Mouse (Mus musculus): ENCODE measurements around the gene Lmx1a.

Gene Lmx1a

DNA sequence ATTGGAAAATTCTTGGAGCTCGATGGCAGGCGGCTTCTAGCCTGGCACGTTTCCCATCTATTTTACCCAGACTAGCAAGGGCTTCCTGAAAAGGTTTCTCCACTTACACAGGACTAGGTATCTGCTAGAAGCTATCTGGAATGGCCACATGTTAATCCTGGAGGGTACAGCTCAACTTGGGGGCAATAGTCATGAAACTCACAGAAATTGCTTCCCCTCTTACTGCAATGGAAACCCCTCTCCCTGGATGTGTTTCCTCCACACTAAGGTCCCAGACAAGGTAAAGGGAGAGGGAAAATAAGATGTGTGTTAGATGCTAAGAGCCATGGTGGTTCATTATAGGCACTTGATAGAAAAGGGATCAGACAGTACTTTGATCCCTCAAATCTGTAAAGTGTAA, 5.7 kb downstream of the Lmx1a start:
- no peak for DNase-seq (ENCODE audit: low spot score)

DNA sequence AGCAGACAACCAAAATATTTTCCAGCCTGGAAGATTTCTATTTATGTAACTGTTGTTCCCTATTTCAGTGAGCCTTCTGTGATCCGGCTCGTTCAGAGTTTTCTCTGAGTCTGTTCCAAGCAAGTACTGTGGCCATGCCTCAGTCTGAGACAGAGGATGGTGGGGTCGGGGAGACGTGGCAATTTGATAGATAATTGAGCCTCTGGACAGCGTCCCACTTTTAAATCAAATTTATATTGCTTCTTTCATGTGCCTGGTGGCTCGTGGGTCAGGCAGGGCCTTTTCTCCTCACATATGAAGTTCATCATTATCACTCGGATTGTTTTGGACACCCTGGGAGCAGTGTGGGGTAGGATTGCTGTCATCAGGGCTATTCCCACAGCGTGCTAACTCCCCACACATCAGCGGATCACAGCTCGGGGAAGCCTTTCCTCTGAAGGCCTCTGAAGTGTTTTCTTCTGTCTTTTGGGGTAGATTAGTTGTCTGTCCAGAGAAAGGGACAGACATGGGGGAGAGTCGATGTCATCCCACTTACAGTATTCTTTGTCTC, 6.9 kb downstream of the Lmx1a start:
- no peak for DNase-seq (ENCODE audit: low spot score)

DNA sequence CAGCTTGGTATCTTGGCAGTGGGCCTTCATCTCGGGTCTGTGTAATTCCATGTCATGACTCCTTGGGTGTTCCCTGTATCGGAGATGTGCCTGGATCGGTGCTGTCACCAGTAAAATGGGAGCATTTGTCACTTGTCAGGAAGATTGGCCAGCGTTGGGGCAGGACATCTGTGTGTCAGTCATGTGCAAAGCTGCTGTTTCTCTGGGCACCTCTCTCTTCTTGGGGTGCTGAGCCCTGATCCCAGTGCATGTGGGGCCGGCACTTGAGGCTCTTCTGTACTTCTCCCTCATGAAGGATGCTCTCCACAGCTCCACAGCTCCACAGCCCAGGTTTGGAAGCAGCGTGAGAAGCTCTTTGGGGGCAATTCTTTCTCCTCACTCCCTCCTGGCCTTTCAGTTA, 10.7 kb downstream of the Lmx1a start:
- no peak for DNase-seq (ENCODE audit: low spot score)

DNA sequence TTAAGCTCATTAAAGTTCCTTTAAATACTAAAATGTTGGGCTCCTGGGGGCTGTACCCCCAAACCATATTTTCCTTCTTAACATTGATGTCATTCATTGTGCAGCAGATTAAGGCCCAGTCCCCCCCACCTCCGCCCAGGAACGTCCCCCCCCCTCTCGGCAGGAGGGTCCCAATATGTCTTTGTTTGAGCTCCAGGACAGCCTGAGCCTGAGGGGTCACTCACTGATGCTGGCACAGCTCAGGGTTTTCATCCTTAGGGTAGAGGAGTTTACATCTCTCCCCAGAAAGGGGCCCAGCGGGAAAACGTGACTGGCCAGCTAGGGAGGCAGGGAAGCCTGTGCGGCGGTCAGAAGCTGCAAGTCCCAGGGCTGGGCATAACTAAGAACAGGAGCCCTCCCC, 11.2 kb downstream of the Lmx1a start:
- no peak for DNase-seq (ENCODE audit: low spot score)

- no peak for DNase-seq (ENCODE audit: low spot score)
These were observed 16.5 kb downstream of the Lmx1a start for GRCm38 (mm10) chr1:167705527-167705926.

GRCm38 (mm10) chr1:167708761-167709160, 19.7 kb downstream of the Lmx1a start:
- DNase-seq (ENCODE audit: low spot score), result no peak

DNA sequence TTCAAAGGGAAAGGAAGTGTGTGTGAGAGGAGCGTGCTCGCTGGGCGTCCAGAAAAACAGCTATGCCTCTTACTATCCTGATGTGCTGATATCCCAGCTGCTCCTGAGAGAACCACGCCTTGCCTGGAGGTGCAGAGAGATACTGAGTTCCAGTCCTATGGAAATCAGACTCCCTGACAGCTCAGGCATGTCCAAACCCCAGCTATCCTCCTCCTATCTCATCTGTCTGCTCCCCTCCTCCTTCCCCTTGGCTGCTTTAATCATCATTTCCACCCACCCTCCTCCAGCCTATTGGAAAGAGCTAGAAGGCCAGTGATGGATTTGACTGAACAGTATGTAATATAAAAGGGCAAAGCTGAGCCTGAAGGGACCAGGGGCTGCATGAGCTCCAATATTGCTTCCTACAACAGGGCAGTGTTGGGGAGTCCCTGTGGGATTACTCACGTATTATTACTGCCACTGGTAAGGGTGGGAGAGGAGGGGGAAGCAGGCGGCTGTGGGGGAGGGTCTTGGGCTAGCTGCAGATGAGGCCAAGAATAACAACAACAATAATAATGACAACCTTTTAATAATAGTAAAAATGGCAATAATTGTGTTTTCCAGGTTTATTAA, 26.8 kb downstream of the Lmx1a start:
- DNase-seq (ENCODE audit: low spot score), result no peak

DNA sequence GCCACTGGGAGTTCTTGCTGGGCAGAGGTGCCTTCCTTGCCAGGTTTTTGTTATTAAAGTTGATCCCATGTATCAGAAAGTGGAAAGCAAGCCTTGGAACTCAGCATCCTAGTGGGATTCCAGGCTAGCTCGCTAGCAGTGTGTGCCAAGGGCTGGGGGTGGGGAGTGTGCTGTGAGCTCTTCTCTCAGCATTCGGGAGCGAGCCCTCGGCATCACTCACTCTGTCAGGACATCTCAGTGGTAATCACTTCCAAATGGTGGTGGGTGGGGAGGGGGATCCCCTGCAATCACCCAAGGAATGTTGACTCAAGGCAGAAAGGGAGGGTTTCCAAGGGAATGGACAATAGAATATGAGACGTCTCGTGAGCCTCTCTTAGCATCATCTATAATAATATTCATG, 45.4 kb downstream of the Lmx1a start:
- no peak for DNase-seq (ENCODE audit: low spot score)

- DNase-seq (ENCODE audit: low spot score), result no peak
These were observed 47.8 kb downstream of the Lmx1a start for GRCm38 (mm10) chr1:167736793-167737192.

GRCm38 (mm10) chr1:167739286-167739685, 50.2 kb downstream of the Lmx1a start:
- no peak for DNase-seq (ENCODE audit: low spot score)

DNA sequence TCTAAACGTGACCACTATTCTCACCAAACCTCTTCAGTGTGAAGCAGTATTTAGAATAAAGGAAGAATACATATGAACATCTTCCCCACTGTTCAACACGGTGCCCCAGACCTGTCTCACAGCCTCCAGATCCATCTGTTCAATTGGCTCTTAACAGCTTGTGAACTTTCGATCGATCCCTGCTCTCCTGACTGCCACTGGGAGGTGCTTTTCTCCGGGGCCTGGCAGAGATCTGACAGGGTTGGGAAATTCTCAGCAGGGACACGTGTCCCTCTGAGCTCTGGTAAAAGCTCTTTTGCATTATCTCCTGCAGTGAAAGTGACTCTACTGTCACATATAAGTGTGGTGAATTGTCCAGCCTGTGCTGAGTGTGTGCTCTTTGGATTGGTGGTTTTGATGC, 57.6 kb downstream of the Lmx1a start:
- DNase-seq (ENCODE audit: low spot score), result no peak

DNA sequence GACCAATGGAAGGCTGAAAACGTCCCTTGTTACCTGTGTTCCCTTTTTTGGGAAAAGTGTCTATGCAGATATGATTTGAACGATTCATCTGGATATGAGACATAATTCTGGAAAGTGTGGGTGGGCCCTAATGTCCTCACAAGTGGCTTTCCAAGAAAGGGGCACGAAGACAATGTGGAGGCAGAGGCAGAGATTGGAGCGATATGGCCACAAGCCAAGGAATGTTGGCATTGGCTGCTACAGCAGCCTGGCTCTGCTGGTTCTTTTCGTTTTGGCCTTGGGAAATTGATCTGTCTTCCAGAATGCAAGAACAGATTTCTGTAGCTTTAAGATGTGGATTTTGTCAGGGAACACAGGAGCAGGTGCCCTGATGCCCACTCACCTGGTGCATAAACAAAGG, 63.6 kb downstream of the Lmx1a start:
- DNase-seq (ENCODE audit: low spot score), result peak; percentile 11

GRCm38 (mm10) chr1:167754085-167754484, 65.0 kb downstream of the Lmx1a start:
- DNase-seq (ENCODE audit: low spot score), result no peak

DNA sequence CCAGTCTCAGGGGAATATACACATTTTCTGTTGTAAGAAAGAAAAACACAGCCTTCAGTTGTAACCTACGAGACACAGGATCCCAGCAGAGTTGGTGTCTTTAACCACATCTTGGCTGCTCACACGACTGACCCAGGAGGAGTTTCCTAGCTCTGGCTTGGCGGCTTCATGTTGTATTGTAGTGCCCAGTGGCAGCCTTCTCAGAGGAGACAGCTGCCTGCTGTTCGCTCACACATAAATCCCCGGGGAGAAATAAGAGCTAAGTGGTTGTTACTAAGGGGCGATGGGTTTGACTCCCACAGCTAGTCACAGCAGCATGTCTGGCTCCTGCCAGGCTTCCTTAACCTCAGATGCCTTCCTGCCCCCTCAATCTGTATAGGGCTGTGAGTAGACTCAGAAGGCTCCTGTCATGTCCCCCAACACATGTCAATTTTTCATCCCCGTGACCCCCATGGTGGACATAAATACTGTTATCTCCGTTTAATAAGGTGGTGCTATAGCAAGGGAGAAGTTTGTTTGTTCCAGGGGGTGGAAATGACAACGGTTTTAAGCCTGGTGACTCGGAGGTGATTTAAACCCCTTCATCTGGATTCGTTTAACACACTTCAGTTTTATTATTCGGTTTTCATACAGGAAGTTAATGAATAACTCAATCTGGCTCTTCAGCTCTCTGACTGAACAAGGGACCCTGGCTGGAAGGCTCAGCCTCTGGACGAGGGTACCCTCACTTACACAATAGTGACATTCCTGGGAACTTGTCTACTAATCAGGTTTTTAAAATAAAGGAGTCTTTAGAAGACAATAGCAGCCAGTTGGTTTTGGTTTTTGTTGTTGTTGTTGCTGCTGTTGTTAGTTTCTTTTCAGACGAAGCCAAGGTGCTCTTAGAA, 65.8 kb downstream of the Lmx1a start:
- DNase-seq (ENCODE audit: low spot score), result no peak

DNA sequence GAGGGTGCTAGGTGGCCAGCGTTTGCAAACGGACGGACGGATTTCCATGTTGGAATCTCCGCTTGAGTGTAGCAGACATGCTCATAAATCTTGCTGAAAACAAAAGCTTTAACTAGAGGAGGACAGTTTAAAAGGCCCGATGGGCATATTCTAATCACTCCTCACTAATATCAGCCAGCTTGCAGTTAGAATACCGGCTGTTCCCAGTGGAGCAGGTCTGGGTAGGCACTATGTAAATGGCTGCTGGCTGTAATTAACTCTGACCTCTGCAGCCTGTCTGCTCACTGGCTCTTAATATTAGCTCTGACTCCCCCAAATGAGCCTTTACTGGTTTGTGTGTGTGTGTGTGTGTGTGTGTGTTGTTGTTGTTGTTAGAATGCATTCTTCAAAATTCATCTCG, 69.2 kb downstream of the Lmx1a start:
- no peak for DNase-seq (ENCODE audit: low spot score)

DNA sequence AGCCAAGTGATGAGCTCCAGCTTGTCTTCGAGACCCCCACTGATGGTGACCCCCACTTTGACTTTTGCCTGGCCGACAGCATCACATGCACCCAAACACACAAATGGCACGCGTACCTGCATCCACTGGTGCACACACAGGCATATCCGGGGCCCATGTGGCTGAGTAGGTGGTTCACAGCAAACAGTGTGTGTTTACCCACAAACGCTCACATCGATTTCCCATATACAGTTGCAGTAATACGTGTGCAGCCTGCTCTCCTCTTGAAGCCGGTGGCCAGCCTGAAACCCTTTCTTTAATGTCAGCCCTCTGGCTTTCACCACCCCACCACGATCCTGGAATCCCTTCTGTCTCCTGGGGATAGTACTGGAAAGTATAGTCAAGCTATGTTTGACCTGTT, 71.3 kb downstream of the Lmx1a start:
- DNase-seq (ENCODE audit: low spot score), result no peak

DNA sequence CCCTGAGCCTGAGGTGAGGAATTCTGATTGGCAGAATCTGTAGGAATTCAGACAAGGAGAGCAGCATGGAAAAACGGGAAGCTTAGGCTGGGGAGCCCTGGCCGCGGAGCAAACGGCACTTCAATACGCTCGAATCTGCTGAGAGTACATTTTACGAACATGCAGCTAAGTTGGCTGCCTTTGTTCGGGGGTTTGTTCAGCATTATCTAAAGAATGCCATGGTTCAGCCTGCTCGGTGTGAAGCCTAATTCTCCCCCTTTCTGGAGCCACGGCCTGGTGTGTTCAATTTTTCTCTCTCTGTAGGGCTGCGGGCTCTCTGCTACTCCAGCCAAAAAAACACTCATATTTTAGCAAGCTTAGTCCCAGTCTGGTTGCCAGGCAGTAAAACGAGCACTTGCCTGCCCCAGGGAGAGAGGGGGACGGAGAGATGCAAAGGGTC, 72.8 kb downstream of the Lmx1a start:
- DNase-seq (ENCODE audit: low spot score), result no peak

- no peak for DNase-seq (ENCODE audit: low spot score)
These were observed 77.6 kb downstream of the Lmx1a start for GRCm38 (mm10) chr1:167766619-167767018.

GRCm38 (mm10) chr1:167770457-167770856, 81.4 kb downstream of the Lmx1a start:
- DNase-seq (ENCODE audit: low spot score), result no peak

GRCm38 (mm10) chr1:167779766-167780488, 90.9 kb downstream of the Lmx1a start:
- DNase-seq (ENCODE audit: low spot score), result no peak

- peak; percentile 51 for DNase-seq (ENCODE audit: low spot score)
These were observed 92.9 kb downstream of the Lmx1a start for GRCm38 (mm10) chr1:167781787-167782484.

DNA sequence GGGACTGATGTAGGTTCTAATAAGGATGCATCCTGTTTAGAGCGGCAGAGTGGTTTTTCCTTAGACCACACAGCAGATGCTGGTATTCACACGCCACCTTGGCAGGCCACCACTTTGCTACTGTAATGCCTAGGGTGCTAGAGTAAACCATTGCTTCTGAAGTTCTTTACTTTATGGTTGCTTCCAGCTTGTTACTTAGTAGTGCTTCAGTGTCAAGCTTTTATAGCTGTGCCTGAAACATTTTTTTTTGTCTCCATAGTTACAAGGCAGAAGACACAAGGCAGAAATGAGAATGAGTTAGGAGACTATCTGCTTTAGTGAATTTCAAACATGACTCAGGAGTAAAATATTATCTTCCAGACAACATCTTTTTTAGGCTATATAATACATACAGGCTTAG, 95.0 kb downstream of the Lmx1a start:
- DNase-seq (ENCODE audit: low spot score), result no peak

Data from lung, postnatal 25 days (tissue).